Mouse (Mus musculus) heart, embryonic 14.5 days (tissue): ENCODE data around the gene Zdhhc15. TPM values are rescaled to one million over a fixed set of nuclear protein-coding genes. Genes with fewer than 3 reads are reported as not detected.

Experiments used
- ATAC-seq: fragments of 200-750 bp; cut with Nextera tagmentation; 2 replicates; pipeline ENCODE4 v1.8.0; 2017; ENCODE audit warnings: low read depth, moderate TSS enrichment; ENCODE audit not compliant: insufficient number of reproducible peaks, insufficient read depth, low FRiP score
- H3K27ac ChIP-seq, 2 experiments: fragments of 200-500 bp in 1 of 2; fragments of 300-500 bp in 1 of 2; sonication (generic) in 1 of 2; replicated peaks in 1 of 2; 2 replicates each; pipeline ENCODE4 v1.5.1; 2012 to 2014; ENCODE audit warnings: low read depth in 2 of 2, low read length in 2 of 2, control low read depth in 1 of 2, mild to moderate bottlenecking in 1 of 2, mixed read lengths in 1 of 2; ENCODE audit not compliant: control insufficient read depth in 1 of 2, insufficient read depth in 1 of 2
- H3K27me3 ChIP-seq: fragments of 300-500 bp; sonication (generic); 2 replicates; pipeline ENCODE4 v1.6.1; 2014; ENCODE audit warnings: mild to moderate bottlenecking, low read length, control low read depth; ENCODE audit not compliant: control insufficient read depth, insufficient read depth
- H3K36me3 ChIP-seq: fragments of 300-500 bp; sonication (generic); 2 replicates; pipeline ENCODE4 v1.6.1; 2014; ENCODE audit warnings: mild to moderate bottlenecking, control low read depth, low read length, mixed read lengths; ENCODE audit not compliant: control insufficient read depth, insufficient read depth
- H3K4me1 ChIP-seq, 2 experiments: fragments of 200-500 bp in 1 of 2; fragments of 300-500 bp in 1 of 2; sonication (generic) in 1 of 2; 2 replicates each; pipeline ENCODE4 v1.6.1; 2012 to 2014; ENCODE audit warnings: low read length in 2 of 2, control low read depth in 1 of 2, mixed read lengths in 1 of 2; ENCODE audit not compliant: control insufficient read depth in 2 of 2, insufficient read depth in 2 of 2
- H3K4me2 ChIP-seq: fragments of 300-500 bp; sonication (generic); 2 replicates; pipeline ENCODE4 v1.6.1; 2014; ENCODE audit warnings: mild to moderate bottlenecking, low read length
- H3K4me3 ChIP-seq, 2 experiments: fragments of 200-500 bp in 1 of 2; fragments of 300-500 bp in 1 of 2; sonication (generic) in 1 of 2; 2 replicates each; pipeline ENCODE4 v1.5.1; 2012 to 2014; ENCODE audit warnings: low read length in 2 of 2, mild to moderate bottlenecking in 2 of 2, control low read depth in 1 of 2, low read depth in 1 of 2, moderate library complexity in 1 of 2; ENCODE audit not compliant: control insufficient read depth in 1 of 2, insufficient read depth in 1 of 2
- H3K9ac ChIP-seq: fragments of 300-500 bp; sonication (generic); 2 replicates; pipeline ENCODE4 v1.6.1; 2014; ENCODE audit warnings: mild to moderate bottlenecking, low read length
- H3K9me3 ChIP-seq: fragments of 300-500 bp; sonication (generic); 2 replicates; pipeline ENCODE4 v1.6.1; 2016; ENCODE audit warnings: low read length, control low read depth; ENCODE audit not compliant: control insufficient read depth
- WGBS: fragments of 180-500 bp; shearing (Covaris S2); extraction: QIAGEN DNeasy Blood & Tissue Kit; methylation state at CpG from one replicate; pipeline ENCODE4 v1.1.7; 2014; 5-methylcytosine and 5-hydroxymethylcytosine counted together
- polyA plus RNA-seq: library from polyadenylated mRNA; unstranded; fragments of >200 nt; fragmentation: Nextera tagmentation; extraction: Ambion mirVana; gene quantifications from 2 replicates; pipeline ENCODE4 v1.2.1, GENCODE M21; 2014

The Zdhhc15 gene
- polyA plus RNA-seq, 1 experiment from 2014 or later: 6.1 TPM

DNA sequence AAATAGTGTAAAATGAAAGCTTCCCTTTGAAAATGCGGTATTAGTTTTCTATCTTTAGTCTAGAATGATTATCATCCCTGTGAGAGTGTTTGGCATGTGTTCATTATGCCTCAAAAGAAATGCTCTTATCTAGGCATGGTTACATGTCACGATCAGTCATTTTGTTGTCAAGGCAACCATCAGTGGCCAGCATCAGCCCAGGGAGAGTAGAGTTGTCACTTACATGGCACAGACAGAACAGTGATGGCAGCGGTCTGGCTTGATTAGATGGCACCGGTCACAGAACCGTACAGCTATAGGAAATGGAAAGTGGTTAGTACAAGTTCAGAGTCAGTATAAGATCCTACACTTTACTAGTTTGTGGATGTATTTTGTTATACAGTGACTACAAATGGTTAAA is 96.9 kb downstream of the Zdhhc15 start:
- H3K9me3 ChIP-seq: no peaks in the 10 kb centered on the region
- H3K27me3 ChIP-seq: no peaks in the 10 kb centered on the region
- no peak overlapping the region for H3K4me2 ChIP-seq
- no peak overlapping the region for H3K4me3 ChIP-seq
- no peak for ATAC-seq
- H3K4me1 ChIP-seq: no peaks in the 10 kb centered on the region
- no peak overlapping the region for H3K9ac ChIP-seq
- H3K27ac ChIP-seq: no peak overlapping the region
- 60% methylated on average over 5 of the region's 5 CpGs for WGBS
- H3K36me3 ChIP-seq: no peaks in the 10 kb centered on the region

DNA sequence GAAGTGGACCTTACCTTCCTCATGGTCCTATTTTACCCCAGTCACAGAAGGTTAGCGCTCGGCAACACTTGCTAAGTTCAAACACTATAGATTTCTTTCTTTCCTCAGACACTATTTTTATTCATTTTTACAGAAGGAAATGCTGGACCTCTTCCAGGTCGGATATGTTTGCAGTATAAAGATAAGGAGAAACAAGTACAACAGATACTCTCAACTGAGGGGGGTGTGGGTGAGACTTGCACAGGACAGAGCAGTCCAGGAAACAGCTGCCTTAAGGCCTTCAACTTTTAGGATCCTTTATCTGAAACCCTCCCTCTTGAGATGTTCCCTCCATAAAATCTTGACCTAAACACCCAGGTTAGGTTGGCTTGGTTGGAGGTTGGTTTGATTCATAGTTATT is 103.4 kb downstream of the Zdhhc15 start:
- H3K9me3 ChIP-seq: no peaks in the 10 kb centered on the region
- no peak overlapping the region for H3K4me3 ChIP-seq
- H3K27ac ChIP-seq: no peak overlapping the region
- H3K4me1 ChIP-seq: no peaks in the 10 kb centered on the region
- WGBS: 46% methylated on average over 3 of the region's 3 CpGs
- no peak for ATAC-seq
- no peaks in the 10 kb centered on the region for H3K27me3 ChIP-seq
- H3K4me2 ChIP-seq: no peak overlapping the region
- H3K36me3 ChIP-seq: no peaks in the 10 kb centered on the region
- H3K9ac ChIP-seq: no peak overlapping the region

DNA sequence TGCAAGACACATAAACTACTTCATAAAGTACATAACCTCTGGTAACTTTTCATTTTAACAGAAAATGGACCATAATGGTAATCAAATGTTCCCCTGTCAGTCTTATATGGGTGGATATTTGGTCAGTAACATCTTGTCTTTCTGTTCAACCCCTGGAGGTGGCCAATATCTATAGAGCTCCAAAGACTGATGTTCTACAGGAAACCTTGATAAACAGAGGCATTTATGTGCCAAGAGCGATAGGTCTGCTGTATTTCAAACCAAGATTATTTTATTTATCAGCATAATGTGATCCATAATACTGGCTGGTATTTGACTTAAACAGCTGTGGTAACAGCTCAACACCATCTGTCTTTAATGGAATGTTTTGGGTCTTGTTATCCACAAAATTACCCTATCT is 125.6 kb downstream of the Zdhhc15 start:
- no peak overlapping the region for H3K4me2 ChIP-seq
- 88% methylated on average over 1 of the region's 1 CpGs for WGBS
- no peaks in the 10 kb centered on the region for H3K36me3 ChIP-seq
- no peak overlapping the region for H3K4me3 ChIP-seq
- ATAC-seq: no peak
- no peaks in the 10 kb centered on the region for H3K27me3 ChIP-seq
- no peak overlapping the region for H3K9ac ChIP-seq
- no peaks in the 10 kb centered on the region for H3K9me3 ChIP-seq
- H3K27ac ChIP-seq: no peak overlapping the region
- no peaks in the 10 kb centered on the region for H3K4me1 ChIP-seq

DNA sequence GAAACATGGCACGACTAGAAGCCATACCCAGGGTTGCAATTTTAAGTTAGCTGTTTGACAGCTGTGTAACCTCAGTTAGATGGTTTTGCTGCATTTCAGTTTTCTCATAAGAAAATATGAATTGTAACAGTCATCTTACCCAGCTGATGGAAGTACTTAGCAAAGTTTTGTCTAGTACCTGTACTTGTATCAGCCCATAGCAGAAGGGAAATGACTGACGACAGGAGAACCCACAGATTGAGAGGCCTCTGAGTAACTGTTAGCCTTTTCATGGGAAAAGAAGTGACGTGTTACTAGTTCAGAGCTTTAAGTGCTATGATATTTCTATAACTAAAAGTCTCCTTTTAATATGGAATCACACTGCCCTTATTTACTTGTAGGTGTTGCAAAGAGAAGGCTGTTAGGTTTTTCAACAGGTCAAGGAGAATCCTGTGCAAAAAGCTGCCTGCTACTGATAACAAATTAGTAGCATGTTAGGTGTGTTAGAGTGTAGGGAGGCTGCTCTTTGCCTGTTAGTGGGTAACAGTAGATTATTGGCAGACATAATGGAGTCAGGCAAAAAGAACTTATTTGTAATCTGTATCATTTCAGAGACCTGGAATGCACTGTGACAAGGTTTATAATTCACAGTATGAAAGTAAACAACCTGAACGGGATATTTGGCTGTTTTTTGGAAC is 126.8 kb downstream of the Zdhhc15 start:
- WGBS: 72% methylated on average over 4 of the region's 4 CpGs
- H3K36me3 ChIP-seq: no peaks in the 10 kb centered on the region
- no peak for ATAC-seq
- no peak overlapping the region for H3K4me2 ChIP-seq
- H3K27me3 ChIP-seq: no peaks in the 10 kb centered on the region
- H3K9ac ChIP-seq: no peak overlapping the region
- H3K27ac ChIP-seq: no peak overlapping the region
- H3K4me1 ChIP-seq: no peaks in the 10 kb centered on the region
- no peaks in the 10 kb centered on the region for H3K9me3 ChIP-seq
- no peak overlapping the region for H3K4me3 ChIP-seq

DNA sequence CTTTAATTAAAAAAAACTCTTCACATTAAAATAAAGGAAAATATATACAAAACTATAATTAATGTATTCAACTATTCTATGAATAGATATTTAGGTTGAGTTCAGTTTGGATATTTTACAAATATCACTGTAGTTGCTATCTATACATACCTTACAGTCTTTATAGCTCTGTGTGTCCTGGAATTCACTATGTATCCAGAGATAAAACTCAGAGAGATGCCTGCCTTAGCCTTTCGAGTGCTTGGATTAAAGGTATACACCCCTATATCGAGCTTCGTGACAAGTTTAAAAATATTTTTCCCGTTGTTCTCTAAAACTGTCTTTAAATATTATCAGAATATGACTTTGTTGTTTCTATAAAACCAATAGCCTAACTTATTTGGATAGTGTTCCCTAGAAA is 128.2 kb downstream of the Zdhhc15 start:
- H3K9ac ChIP-seq: no peak overlapping the region
- no peak overlapping the region for H3K4me2 ChIP-seq
- no peak overlapping the region for H3K27ac ChIP-seq
- H3K9me3 ChIP-seq: no peaks in the 10 kb centered on the region
- H3K36me3 ChIP-seq: no peaks in the 10 kb centered on the region
- no peaks in the 10 kb centered on the region for H3K27me3 ChIP-seq
- no peak overlapping the region for H3K4me3 ChIP-seq
- no peak for ATAC-seq
- WGBS: 69% methylated on average over 4 of the region's 4 CpGs
- H3K4me1 ChIP-seq: no peaks in the 10 kb centered on the region

DNA sequence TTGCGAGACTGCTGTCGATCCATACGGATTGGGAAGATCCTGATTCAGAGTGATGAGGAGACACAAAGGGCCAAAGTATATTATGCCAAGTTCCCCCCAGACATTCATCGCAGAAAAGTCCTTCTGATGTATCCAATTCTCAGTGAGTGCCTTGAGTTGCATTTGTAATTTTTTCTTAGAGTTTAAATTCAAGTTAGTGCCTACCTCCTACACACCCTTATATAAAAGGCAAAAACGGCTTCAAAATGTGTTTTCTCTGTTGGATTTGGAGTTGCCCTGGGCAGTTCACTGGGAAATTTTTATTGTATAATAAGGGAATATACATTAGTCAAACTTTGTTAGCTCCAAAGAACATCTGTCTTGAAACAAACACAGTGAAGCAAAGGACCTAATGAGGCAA is 169.1 kb downstream of the Zdhhc15 start:
- no peak for ATAC-seq

DNA sequence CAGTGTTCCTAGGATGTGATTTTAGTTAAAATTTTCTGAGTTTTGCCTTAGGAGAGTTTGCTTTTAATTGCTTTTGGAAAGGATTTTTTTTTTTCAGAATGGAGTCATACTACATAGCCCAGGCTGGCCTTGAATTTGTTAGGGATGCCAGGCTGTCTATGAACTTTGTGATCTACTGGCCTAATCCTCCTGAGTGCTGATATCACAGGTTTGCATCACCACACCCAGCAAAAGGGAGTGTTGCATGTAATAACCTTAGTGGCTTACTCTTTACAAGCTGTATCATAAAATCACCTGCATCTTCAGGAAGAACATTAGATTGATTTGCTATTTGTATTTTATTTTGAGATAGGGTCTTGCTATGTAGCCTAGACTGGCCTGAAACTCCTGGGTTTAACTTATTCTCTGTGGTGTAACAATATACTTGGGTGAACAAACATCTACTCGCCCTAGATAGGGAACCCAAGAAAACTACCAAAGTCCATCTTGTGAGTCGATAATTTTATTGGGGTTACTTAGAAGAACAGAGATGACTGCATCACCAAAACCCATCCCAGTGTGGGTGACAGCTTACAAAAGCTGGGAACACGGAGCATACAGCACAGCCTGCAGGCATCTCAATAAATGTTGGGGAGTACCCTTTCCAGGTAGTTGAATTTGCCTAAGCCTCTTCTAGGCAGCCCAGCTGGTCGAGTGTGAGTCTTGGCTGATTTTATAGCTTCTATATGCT is 181.1 kb downstream of the Zdhhc15 start:
- Histone ChIP-seq H3K27me3 (no peaks in the 10 kb centered on the region), H3K36me3 (no peaks in the 10 kb centered on the region), H3K9me3 (no peaks in the 10 kb centered on the region), H3K4me3 (no peak overlapping the region), H3K4me1 (no peaks in the 10 kb centered on the region), H3K27ac (no peak overlapping the region), H3K4me2 (no peak overlapping the region), H3K9ac (no peak overlapping the region)
- ATAC-seq: no peak
- WGBS: 51% methylated on average over 4 of the region's 4 CpGs

More for the DNA sequence above, 169.1 kb downstream of the Zdhhc15 start:
- Histone ChIP-seq H3K4me2 (no peak overlapping the region), H3K4me1 (no peaks in the 10 kb centered on the region), H3K36me3 (0 out of 2 replicates have a peak, but pooled peaks cover 3% of the 10 kb centered on the region), H3K4me3 (no peak overlapping the region), H3K9ac (no peak overlapping the region), H3K27ac (no peak overlapping the region), H3K9me3 (no peaks in the 10 kb centered on the region), H3K27me3 (no peaks in the 10 kb centered on the region)
- WGBS: 87% methylated on average over 5 of the region's 5 CpGs
